Mouse (Mus musculus) cortical plate, adult 2 months (tissue): Measurements from ENCODE around the gene Slc28a1. TPM values are rescaled to one million over a fixed set of nuclear protein-coding genes. Genes with fewer than 3 reads are reported as not detected.
"Not testable (repeated sequence)": the region's sequence is repeated elsewhere in the genome, so short reads cannot be mapped to it uniquely, and the experiment has no call there.

Source experiments
- H3K27ac ChIP-seq: fragments of 200-500 bp; 2 replicates; pipeline ENCODE4 v1.5.1; 2012; ENCODE audit warnings: low read length, control low read depth, inconsistent platforms; ENCODE audit not compliant: insufficient read depth
- H3K4me1 ChIP-seq: fragments of 200-500 bp; 2 replicates; pipeline ENCODE4 v1.6.1; 2011; ENCODE audit warnings: low read length; ENCODE audit not compliant: control insufficient read depth, insufficient read depth
- H3K4me3 ChIP-seq: fragments of 200-500 bp; 2 replicates; pipeline ENCODE4 v1.5.1; 2011; ENCODE audit warnings: mild to moderate bottlenecking, low read length, control low read depth; ENCODE audit not compliant: insufficient read depth
- CTCF ChIP-seq: fragments of 200-500 bp; IDR thresholded peaks from 2 replicates; pipeline ENCODE4 v1.5.1; 2011; ENCODE audit warnings: mild to moderate bottlenecking, control low read depth, low read length; ENCODE audit not compliant: insufficient read depth; ENCODE audit errors: extremely low read depth
- POLR2A ChIP-seq: fragments of 200-500 bp; IDR thresholded peaks from 2 replicates; pipeline ENCODE4 v1.6.1; 2011; ENCODE audit warnings: mild to moderate bottlenecking, low read length, control low read depth; ENCODE audit not compliant: insufficient read depth; ENCODE audit errors: extremely low read depth
- polyA plus RNA-seq: library from polyadenylated mRNA; depleted of rRNA; stranded (reverse); fragments of >200 nt; gene quantifications from 2 replicates; pipeline ENCODE4 v1.2.3, GENCODE M21; 2012

The Slc28a1 gene
- polyA plus RNA-seq, 1 experiment: 0.33 TPM

DNA sequence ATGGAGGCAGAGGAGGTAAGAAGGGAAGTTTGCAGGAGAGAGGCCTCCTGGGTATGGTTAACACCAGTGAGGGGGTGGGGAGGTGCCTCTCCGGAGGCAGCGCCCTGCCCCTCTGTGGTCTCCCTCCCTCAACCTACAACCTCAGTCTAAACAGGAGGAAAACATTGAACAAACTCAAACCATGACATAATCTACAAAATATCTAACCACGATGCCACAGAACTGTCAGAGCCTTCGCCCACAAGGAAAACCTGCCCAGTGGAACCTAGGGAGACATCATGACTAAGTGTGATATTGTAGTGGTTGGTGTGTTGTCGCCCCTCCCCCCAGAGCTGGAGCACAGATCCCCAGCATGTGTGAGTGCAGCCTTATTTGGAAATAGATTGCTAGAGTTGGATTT is 64.9 kb downstream of the Slc28a1 start:
- H3K4me1 ChIP-seq: no peaks in the 10 kb centered on the region
- TF ChIP-seq POLR2A (no peak), CTCF (no peak)
- no peak overlapping the region for H3K27ac ChIP-seq
- H3K4me3 ChIP-seq: no peak overlapping the region

DNA sequence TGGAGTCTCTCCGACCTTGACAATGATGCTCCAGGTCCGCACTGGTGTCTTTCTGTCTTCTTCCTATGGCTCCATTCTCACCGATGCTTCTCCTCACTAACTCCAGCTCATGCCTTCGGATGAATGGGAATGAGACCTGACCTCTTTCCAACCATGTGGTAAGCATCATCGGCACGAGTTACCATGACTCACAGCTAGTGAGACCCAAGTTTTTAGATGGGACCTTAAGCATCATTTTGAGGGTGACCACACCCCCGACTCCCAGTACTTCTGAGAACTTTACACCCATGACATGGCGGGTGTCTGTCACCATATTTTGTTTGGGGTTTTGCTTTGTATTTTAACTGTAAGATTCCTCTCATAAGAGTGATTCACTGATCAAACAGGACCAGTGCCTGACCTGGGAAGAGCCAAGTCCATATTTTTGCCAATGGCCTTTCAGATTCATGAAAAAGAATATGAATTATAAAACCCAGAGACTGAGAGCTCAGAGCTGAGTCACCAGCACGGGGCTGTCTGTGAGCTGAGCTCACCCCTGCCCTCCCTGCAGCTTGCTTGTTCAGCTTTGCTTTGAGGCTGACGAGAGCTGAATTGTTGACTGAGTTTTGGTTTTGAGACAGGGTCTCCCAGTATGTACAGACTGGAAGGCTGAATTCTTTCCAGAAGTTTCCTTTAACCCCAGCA is 68.0 kb downstream of the Slc28a1 start:
- Histone ChIP-seq H3K4me3 (no peak overlapping the region), H3K27ac (no peak overlapping the region), H3K4me1 (no peaks in the 10 kb centered on the region)
- TF ChIP-seq CTCF (no peak), POLR2A (no peak)

DNA sequence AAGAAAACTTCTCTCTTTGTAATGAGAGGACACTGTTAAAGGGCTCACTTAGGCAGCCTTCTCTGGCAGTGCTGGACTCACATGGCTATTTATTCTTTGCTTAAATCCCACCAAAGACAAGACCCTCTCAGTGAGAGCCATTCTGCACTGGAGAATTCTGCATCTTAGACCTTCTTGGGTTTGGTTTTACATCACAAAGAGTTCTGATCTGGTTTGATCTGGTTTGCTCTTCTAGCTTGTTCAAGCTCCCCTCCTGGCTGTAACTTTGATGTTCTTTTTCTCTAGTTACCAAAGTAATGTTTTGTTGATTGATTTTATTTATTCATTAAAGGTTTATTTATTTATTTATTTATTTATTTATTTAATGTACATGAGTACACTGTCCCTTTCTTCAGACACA is 68.6 kb downstream of the Slc28a1 start:
- TF ChIP-seq POLR2A (no peak), CTCF (no peak)
- Histone ChIP-seq H3K4me3 (no peak overlapping the region), H3K4me1 (no peaks in the 10 kb centered on the region), H3K27ac (no peak overlapping the region)

DNA sequence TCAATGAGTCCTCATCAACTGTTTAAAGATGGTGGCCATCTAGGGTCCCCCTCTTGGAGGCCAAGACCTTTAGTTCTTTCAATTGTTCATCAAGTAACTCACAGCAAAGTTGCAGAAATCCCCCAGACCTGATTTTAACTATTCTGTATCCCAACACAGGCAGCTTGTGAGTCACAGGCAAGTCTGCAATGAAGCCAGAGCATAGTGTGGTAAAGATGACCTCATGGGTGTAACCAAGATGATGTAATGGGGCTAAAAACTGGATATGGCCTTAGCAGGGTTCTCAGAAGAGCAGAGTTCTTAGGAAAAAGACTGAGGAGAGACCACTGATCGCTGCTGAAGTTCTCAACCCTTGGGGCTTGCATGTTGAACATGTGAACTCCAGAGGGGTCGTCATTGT is 69.5 kb downstream of the Slc28a1 start:
- no peak overlapping the region for H3K27ac ChIP-seq
- H3K4me1 ChIP-seq: no peaks in the 10 kb centered on the region
- TF ChIP-seq POLR2A (no peak), CTCF (no peak)
- H3K4me3 ChIP-seq: no peak overlapping the region

DNA sequence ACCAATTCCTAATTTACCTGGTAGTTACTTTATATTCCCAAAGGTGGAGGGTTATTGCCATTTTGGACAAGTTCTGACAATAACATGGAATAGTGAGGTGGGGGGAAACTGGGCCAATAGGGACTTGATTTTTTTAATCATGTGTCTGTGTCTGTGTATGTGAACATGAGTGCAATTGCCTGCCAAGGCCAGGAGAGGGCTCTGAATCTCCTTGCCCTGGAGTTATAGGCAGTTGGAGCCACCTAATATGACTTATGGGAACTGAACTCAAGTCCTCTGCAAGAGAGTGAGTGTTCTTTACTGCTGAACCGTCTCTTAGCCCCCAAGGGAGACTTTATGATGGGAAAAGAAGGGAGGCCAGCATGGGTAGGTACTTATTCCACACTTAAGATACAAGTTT is 70.1 kb downstream of the Slc28a1 start:
- H3K27ac ChIP-seq: no peak overlapping the region
- H3K4me3 ChIP-seq: no peak overlapping the region
- TF ChIP-seq CTCF (no peak), POLR2A (no peak)
- H3K4me1 ChIP-seq: no peaks in the 10 kb centered on the region

DNA sequence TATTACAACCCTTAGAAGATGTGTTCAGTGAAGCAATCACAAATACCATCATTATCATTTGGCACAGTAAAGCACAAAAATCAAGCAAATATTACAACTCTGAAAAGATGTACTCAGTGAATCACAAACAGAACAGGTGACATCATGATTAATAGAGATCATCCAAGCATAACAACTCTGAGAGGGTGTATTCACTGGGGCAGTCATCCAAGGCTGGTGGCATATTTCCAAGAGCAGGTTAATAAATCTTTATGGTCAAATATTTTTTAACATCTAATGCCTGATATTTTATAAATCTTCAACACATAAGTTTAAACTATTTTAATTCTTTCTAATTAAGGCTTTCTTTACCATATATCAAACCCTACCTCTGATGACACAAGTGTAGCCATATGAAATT is 71.4 kb downstream of the Slc28a1 start:
- H3K27ac ChIP-seq, H3K4me3 ChIP-seq, H3K4me1 ChIP-seq: not testable (repeated sequence)

DNA sequence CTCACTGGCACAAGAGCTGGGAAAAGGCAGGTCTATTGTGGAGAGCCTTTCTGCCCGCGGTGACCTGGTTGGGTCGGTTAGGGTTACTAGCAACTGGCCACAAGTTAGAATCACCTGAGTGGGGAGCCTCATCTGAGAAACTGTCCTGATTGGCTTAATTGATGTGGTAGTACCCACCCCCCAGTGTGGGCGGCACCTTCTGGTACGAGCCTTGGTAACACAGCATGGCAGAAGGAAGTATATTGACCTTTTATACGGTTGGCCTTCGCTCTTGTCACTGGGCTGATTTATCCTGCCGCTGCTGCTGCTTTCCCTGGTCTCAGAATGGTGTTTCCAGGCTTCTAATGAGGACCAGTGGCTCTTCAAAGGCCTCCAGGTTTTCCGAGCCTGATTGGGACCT is 74.6 kb downstream of the Slc28a1 start:
- H3K4me3 ChIP-seq: no peak overlapping the region
- H3K27ac ChIP-seq: no peak overlapping the region
- no peaks in the 10 kb centered on the region for H3K4me1 ChIP-seq
- TF ChIP-seq CTCF (no peak), POLR2A (no peak)

DNA sequence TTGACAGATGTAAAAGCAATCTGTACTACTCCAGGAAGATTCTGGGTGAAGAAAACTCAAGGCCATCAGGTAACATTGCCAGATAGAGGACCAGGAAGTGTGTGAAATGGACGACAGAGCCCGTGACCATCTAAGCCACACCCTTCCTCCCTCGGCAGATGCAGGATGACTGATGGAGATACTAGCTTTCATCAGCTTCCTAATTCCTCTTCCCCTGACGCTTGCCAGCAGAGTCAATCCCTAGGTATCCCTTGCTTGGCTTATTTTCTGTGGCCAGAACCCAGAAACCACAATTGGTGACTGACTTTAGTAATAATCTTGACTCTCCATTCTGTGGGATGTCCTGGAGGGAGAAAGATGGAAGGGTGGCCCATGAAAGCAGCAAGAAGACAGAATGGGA is 80.9 kb downstream of the Slc28a1 start:
- Histone ChIP-seq H3K4me1 (no peaks in the 10 kb centered on the region), H3K4me3 (no peak overlapping the region), H3K27ac (no peak overlapping the region)
- TF ChIP-seq POLR2A (no peak), CTCF (no peak)

DNA sequence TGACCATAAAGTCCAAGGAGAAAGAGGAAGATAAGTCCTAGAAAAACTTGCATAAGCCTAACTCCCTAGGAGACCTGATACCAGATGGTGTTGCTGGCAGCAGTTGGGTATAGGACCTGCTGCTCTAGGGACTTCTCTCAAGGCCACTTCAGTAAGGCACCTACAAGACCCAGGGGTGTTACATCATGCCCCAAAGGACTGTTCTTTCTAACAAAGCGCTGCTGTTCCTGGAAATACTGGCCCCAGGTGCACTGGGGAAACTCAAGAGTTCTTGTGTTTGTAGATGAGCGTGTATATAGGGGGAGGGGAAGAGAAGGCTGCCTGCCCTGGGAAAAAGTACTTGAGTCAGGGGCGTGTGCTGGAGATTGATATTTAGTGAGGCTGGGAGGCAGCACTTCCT is 82.2 kb downstream of the Slc28a1 start:
- no peak overlapping the region for H3K27ac ChIP-seq
- TF ChIP-seq POLR2A (no peak), CTCF (no peak)
- no peaks in the 10 kb centered on the region for H3K4me1 ChIP-seq
- no peak overlapping the region for H3K4me3 ChIP-seq

DNA sequence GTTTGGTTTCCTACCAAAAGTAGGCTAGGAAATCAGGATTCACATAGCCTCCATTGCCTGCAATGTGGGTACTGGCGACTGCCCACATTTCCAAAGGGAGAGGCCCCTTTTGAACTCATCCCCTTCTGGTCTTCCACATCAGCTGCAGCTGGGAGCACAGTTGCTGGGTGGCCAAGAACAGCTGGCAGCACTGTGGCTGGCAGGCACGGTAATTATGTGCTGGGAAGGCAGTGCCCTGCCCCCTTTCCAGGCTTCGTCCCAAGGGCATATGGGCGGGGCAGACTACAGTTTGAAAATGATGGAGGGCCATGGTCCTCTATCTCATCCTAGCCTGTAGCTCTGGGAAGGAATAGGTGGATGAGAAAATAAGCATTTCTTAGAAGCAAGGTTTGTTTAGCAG is 83.9 kb downstream of the Slc28a1 start:
- Histone ChIP-seq H3K4me1 (no peaks in the 10 kb centered on the region), H3K4me3 (no peak overlapping the region), H3K27ac (no peak overlapping the region)
- no peak for TF ChIP-seq POLR2A
- TF ChIP-seq CTCF: no peak

DNA sequence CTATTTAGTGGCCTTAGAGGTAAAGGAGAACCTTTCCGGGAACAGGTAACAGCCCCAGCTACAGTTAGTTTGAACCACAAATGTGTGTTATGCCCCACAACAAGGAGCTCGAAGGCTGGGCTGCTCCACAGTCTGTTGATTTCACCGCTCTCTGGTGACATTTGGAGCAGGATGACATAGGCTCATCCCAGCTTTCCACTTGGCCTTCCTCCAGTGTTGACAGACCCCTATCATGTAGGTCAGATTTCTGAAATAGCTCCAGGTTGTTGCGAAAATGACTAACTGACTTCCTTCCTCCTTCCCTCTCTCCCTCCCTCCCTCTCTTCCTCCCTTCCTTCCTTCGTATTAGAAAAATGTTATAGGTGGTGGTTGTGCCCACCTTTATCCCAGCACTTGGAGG is 84.5 kb downstream of the Slc28a1 start:
- no peak overlapping the region for H3K4me3 ChIP-seq
- H3K27ac ChIP-seq: no peak overlapping the region
- no peaks in the 10 kb centered on the region for H3K4me1 ChIP-seq
- no peak for TF ChIP-seq POLR2A
- TF ChIP-seq CTCF: no peak
